Mouse (Mus musculus) heart, postnatal 0 days (tissue): ENCODE results near the gene Cpne8. TPM values are rescaled to one million over a fixed set of nuclear protein-coding genes. Genes with fewer than 3 reads are reported as not detected.
A peak's percentile ranks its signal among the peaks of the same experiment; 100 is the strongest.

Experiments
- ATAC-seq: fragments of 200-750 bp; cut with Nextera tagmentation; 2 replicates; pipeline ENCODE4 v1.8.0; 2017; ENCODE audit warnings: low read depth, moderate number of reproducible peaks, moderate library complexity; ENCODE audit not compliant: insufficient read depth
- DNase-seq: peaks from one replicate; pipeline ENCODE4 v3.0.0-alpha.2; 2016; ENCODE audit warnings: low spot score
- H3K27ac ChIP-seq: fragments of 300-500 bp; sonication (generic); 2 replicates; pipeline ENCODE4 v1.5.1; 2014; ENCODE audit warnings: low read depth, mild to moderate bottlenecking
- H3K27me3 ChIP-seq: fragments of 300-500 bp; sonication (generic); 2 replicates; pipeline ENCODE4 v1.6.1; 2014; ENCODE audit warnings: low read length, mixed read lengths; ENCODE audit not compliant: control insufficient read depth, insufficient read depth
- H3K36me3 ChIP-seq: fragments of 300-500 bp; sonication (generic); replicated peaks from 2 replicates; pipeline ENCODE4 v1.6.1; 2014; ENCODE audit warnings: low read length, mixed read lengths; ENCODE audit not compliant: control insufficient read depth, insufficient read depth
- H3K4me1 ChIP-seq: fragments of 300-500 bp; sonication (generic); 2 replicates; pipeline ENCODE4 v1.6.1; 2014; ENCODE audit warnings: antibody characterized with exemption; ENCODE audit not compliant: control insufficient read depth, insufficient read depth
- H3K4me2 ChIP-seq: fragments of 300-500 bp; sonication (generic); 2 replicates; pipeline ENCODE4 v1.6.1; 2014; ENCODE audit warnings: low read depth, mild to moderate bottlenecking, low read length, moderate library complexity
- H3K4me3 ChIP-seq: fragments of 300-500 bp; sonication (generic); 2 replicates; pipeline ENCODE4 v1.5.1; 2014; ENCODE audit warnings: low read depth, low read length
- H3K9ac ChIP-seq: fragments of 300-500 bp; sonication (generic); replicated peaks from 2 replicates; pipeline ENCODE4 v1.6.1; 2014; ENCODE audit warnings: low read depth, low read length, mixed read lengths
- H3K9me3 ChIP-seq: fragments of 300-500 bp; sonication (generic); replicated peaks from 2 replicates; pipeline ENCODE4 v1.6.1; 2016; ENCODE audit warnings: low read length; ENCODE audit not compliant: control insufficient read depth
- CTCF ChIP-seq: IDR thresholded peaks from 2 replicates; pipeline ENCODE4 v1.5.1; 2016; ENCODE audit warnings: antibody characterized with exemption, control low read depth, low read depth
- EP300 ChIP-seq: IDR thresholded peaks from 2 replicates; pipeline ENCODE4 v1.6.1; 2016; ENCODE audit warnings: antibody characterized with exemption, low read depth
- WGBS: fragments of 180-500 bp; shearing (Covaris S2); extraction: QIAGEN DNeasy Blood & Tissue Kit; methylation state at CpG from one replicate; pipeline ENCODE4 v1.1.7; 2014; 5-methylcytosine and 5-hydroxymethylcytosine counted together
- polyA plus RNA-seq: library from polyadenylated mRNA; unstranded; fragments of >200 nt; fragmentation: Nextera tagmentation; extraction: Ambion mirVana; gene quantifications from 2 replicates; pipeline ENCODE4 v1.2.1, GENCODE M21; 2015
- total RNA-seq: library from RNA; depleted of rRNA; stranded (reverse); fragments of >200 nt; gene quantifications from 2 replicates; pipeline ENCODE4 v1.2.3, GENCODE M21; 2014; ENCODE audit warnings: low replicate concordance

Gene Cpne8
- total and polyA plus RNA-seq, 2 experiments from 2014 or later, result 3.3 to 4.6 TPM

GRCm38 (mm10) chr15:90561613-90562012, 117.6 kb downstream of the Cpne8 start:
- Histone ChIP-seq H3K9ac (no peak overlapping the region), H3K4me1 (no peaks in the 10 kb centered on the region), H3K9me3 (no peaks in the 10 kb centered on the region), H3K27ac (no peak overlapping the region), H3K4me2 (no peak overlapping the region), H3K27me3 (no peaks in the 10 kb centered on the region), H3K4me3 (no peak overlapping the region), H3K36me3 (no peaks in the 10 kb centered on the region)
- DNase-seq (no peak), ATAC-seq (no peak)
- 80% methylated on average over 12 of the region's 12 CpGs for WGBS
- no peak for TF ChIP-seq CTCF
- TF ChIP-seq EP300, result no peak

- DNase-seq (no peak), ATAC-seq (no peak)
- Histone ChIP-seq H3K27me3 (no peaks in the 10 kb centered on the region), H3K4me1 (no peaks in the 10 kb centered on the region), H3K36me3 (no peaks in the 10 kb centered on the region), H3K9ac (no peak overlapping the region), H3K4me2 (no peak overlapping the region), H3K4me3 (no peak overlapping the region), H3K9me3 (no peaks in the 10 kb centered on the region), H3K27ac (no peak overlapping the region)
- no peak for TF ChIP-seq CTCF
- 92% methylated on average over 7 of the region's 7 CpGs for WGBS
Measured at GRCm38 (mm10) chr15:90548589-90548988, 130.6 kb downstream of the Cpne8 start.

- WGBS, result 67% methylated on average over 5 of the region's 5 CpGs
- ATAC-seq, result no peak
- no peaks in the 10 kb centered on the region for H3K9me3 ChIP-seq
- H3K4me3 ChIP-seq, result no peak overlapping the region
- H3K4me1 ChIP-seq, result peaks cover 3% of the 10 kb centered on the region; the same call in 1 of the 2 replicates
- no peak for DNase-seq
- no peak overlapping the region for H3K4me2 ChIP-seq
- no peak overlapping the region for H3K27ac ChIP-seq
- no peak overlapping the region for H3K9ac ChIP-seq
- TF ChIP-seq CTCF, result no peak
- TF ChIP-seq EP300, result no peak
- H3K36me3 ChIP-seq, result no peaks in the 10 kb centered on the region
- no peaks in the 10 kb centered on the region for H3K27me3 ChIP-seq
Measured at GRCm38 (mm10) chr15:90543447-90543846, 135.8 kb downstream of the Cpne8 start.

GRCm38 (mm10) chr15:90542126-90542525, 137.1 kb downstream of the Cpne8 start:
- ATAC-seq (peak; percentile 74), DNase-seq (no peak)
- Histone ChIP-seq H3K9ac (no peak overlapping the region), H3K9me3 (no peaks in the 10 kb centered on the region), H3K4me2 (no peak overlapping the region), H3K27me3 (no peaks in the 10 kb centered on the region), H3K4me3 (no peak overlapping the region), H3K36me3 (no peaks in the 10 kb centered on the region), H3K4me1 (peaks cover 3% of the 10 kb centered on the region; the same call in 1 of the 2 replicates), H3K27ac (no peak overlapping the region)
- no peak for TF ChIP-seq CTCF
- TF ChIP-seq EP300, result no peak

- Histone ChIP-seq H3K36me3 (no peaks in the 10 kb centered on the region), H3K27me3 (no peaks in the 10 kb centered on the region), H3K4me3 (no peak overlapping the region), H3K9me3 (no peaks in the 10 kb centered on the region), H3K27ac (no peak overlapping the region), H3K9ac (no peak overlapping the region), H3K4me2 (0 out of 2 replicates have a peak overlapping the region, but pooled peaks have one; percentile 24), H3K4me1 (0 out of 2 replicates have a peak, but pooled peaks cover 5% of the 10 kb centered on the region)
- ATAC-seq (no peak), DNase-seq (no peak)
- WGBS, result 33% methylated on average over 5 of the region's 5 CpGs
- TF ChIP-seq CTCF, result no peak
- TF ChIP-seq EP300, result no peak
Measured at GRCm38 (mm10) chr15:90536311-90537202, 142.7 kb downstream of the Cpne8 start.
